Mouse (Mus musculus) erythroblast, embryonic 14.5 days (primary cell): ENCODE results near the gene Rgs3.

Source experiments
- GATA1 ChIP-seq: IDR thresholded peaks from 2 replicates; pipeline ENCODE4 v1.6.1; 2012; ENCODE audit warnings: low read length, inconsistent platforms, mixed read lengths
- TAL1 ChIP-seq: IDR thresholded peaks from 3 replicates; pipeline ENCODE4 v1.6.1; 2012; ENCODE audit warnings: low read length, inconsistent platforms, mixed read lengths

- TF ChIP-seq TAL1, result no peak
- 0 out of 2 replicates have a peak, but pooled peaks have one; percentile 9 for TF ChIP-seq GATA1
Measured at GRCm38 (mm10) chr4:62517538-62518415, 41.9 kb upstream of the Rgs3 start.
